Mouse (Mus musculus) adrenal gland, adult 18-20 months (tissue): ENCODE results near the gene Zfp52. TPM values are rescaled to one million over a fixed set of nuclear protein-coding genes. Genes with fewer than 3 reads are reported as not detected.

ENCODE experiments used
- DNase-seq, 2 experiments: peaks; one replicate each; pipeline ENCODE4 v3.0.0; 2021 to 2022; ENCODE audit warnings: low spot score in 2 of 2
- total RNA-seq, 2 experiments: library from RNA; stranded (reverse); gene quantifications; 1 replicate in 1 of 2; 2 replicates in 1 of 2; pipeline ENCODE4 v1.2.3; 2021

Gene Zfp52
- total RNA-seq, 2 experiments from 2014 or later: 21.3 to 41.2 TPM

DNA sequence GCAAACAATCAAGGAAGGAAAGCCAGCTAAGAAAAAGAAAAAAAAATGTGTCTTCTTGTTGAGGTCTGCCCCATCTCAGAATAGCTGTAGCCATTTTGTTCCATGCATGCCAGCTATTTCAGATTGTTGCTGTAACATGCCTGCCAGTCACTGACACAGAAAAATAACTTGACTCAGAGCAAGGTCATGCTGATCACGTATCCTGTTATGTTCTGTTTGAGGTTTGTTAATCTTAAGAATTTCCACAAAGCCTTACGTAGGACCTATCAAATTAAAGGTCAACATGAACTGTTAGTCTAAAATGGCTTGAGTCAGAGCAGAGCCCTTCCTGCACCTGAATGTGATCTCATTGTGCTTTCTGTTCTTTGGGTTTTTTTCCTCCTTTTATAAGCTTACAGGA is 1.3 kb downstream of the Zfp52 start:
- DNase-seq: no peak

- peak in 1 of 2 experiments; percentile 54 for DNase-seq
These were observed 22.5 kb downstream of the Zfp52 start for GRCm38 (mm10) chr17:21557831-21558230.

DNA sequence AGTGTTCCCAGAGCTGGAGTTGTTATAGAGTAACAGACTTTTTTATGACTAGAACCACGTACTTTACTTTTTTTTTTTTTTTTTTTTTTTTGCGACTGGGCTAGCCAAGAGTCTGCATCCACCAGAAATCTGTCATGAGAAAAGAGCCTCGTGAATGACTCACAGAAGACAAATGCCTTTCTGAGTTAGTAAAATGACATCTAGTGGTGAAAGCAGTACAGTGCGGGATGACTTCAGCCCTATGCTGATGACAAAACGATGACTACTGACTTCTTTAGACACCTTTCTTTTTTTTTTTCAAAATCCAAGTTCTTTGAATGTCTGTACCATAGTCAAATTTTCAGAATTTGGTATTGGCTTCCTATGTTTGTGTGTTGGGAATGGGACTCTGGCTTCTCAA is 30.9 kb downstream of the Zfp52 start:
- DNase-seq: no peak

- peak; percentile 70 to 78 for DNase-seq
These were observed 31.5 kb downstream of the Zfp52 start, which contains the start of gene Zfp948 for GRCm38 (mm10) chr17:21566728-21567349. Gene Zfp948 (plus strand): TSS chr17:21567008.

DNA sequence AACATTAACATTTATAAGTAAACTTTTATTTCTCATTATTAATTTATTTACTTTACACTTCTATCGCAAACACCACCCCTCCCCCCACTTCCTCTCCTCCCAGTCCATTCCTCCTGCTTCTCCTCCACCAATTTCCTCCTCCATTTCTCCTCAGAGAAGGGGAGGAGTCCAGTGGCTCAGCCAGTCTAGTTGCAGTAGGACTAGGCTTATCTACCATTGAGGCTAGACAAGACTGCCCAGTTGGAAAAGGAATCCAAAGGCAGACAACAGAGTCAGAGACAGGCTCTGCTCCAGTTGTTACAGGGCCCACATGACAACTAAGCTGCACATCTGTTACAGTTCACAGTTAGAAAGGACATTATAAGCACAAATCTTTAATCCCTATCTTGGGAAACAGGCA is 32.4 kb downstream of the Zfp52 start:
- no peak for DNase-seq

DNA sequence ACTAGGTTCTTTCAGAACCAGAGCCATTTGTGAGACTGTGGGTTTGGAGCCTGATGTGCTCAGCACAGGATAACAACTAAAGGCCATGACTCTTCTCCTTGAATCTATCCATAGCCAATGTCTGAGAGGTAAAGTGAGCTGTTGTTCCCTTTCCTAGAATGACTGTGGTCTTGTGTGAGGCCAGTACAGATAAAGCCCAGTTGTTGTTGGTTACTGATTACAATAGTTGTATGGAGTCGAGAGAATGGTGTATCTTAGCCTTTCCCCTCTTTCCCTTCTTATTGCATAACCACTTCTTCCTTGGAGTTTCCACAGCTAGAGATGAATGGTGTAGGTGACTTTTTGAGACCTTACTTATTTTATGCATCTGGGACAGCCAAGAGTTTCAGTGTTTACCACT is 43.7 kb downstream of the Zfp52 start:
- no peak for DNase-seq

DNA sequence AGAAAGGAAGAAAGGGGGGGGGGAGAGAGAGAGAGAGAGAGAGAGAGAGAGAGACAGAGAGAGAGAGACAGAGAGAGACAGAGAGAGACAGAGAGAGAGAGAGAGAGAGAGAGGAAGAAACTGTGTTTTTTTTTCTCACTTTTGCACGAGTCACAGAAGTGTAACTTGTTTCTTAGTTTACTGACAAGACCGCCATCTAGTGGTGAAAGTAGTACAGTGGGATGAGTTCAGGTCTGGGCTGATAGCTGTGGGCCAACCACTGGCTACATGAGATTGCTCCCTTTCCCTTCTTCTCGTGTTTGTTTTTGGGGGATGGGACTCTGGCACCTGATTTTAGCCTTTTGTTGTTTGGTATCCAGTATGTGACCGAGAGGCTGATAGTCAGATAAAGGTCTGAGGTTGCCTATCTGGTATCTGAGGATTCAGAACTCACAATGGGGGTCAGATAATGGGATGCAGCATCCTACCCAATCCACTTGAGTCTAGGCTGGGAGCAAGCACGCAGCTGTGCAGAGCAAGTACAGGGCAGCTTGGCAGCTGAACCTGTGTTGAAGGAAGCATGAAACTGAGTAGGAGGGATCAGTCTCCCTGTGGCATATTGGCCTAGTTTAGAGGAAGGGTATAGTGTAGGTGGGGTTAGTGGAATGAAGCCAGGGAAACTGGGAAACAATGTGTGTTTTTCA is 44.3 kb downstream of the Zfp52 start:
- DNase-seq: no peak

DNA sequence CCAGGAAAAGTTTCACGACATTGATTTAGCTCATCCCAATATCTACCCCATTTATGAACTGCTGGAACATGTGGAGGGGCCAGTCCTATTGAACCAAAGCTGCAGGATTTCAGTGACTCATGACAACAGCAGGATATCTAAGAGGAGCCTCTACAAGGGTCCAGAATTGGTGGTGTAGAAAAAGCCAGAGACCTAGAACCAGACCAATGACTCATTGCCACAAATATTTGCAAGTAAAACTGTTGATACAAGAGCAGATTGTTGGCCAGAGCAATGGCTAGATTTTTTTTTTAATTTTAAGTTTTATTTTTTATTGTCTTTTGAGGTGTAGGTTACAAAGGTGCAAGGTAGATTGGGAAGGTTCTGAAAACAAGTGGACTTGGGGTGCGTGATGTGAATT is 50.2 kb downstream of the Zfp52 start:
- no peak for DNase-seq

Other genes with a start within 250 kb of the Zfp52 start
- gene Vmn1r237, start 223.7 kb upstream of the Zfp52 start, total RNA-seq: not detected
- gene Zfp677, start 151.8 kb upstream of the Zfp52 start, total RNA-seq: 1 to 10 TPM; 2.3 to 3.4 TPM
- 1 to 10 TPM; 2.4 to 3.4 TPM for gene Zfp54, start 112.3 kb upstream of the Zfp52 start, total RNA-seq
- gene Zfp51, start 85.2 kb upstream of the Zfp52 start, total RNA-seq: 1 to 10 TPM; 6.1 to 7.9 TPM
- gene Zfp53, start 46.5 kb upstream of the Zfp52 start, total RNA-seq: 1 to 10 TPM; 3.1 to 4.7 TPM
- gene Zfp948, start 31.5 kb downstream of the Zfp52 start, total RNA-seq: 10 to 100 TPM in 1 of 2 experiments, 1 to 10 TPM in 1; 9.7 to 12.3 TPM
- 1 to 10 TPM; 5.6 to 5.7 TPM for gene Zfp983, start 115.1 kb downstream of the Zfp52 start, total RNA-seq
- gene Gm10226, start 156.3 kb downstream of the Zfp52 start, total RNA-seq: not detected
- 1 to 10 TPM; 4.7 to 5.0 TPM for gene Zfp760, start 172.2 kb downstream of the Zfp52 start, total RNA-seq
- 1 to 10 TPM; 7.8 TPM for gene Zfp229, start 195.3 kb downstream of the Zfp52 start, total RNA-seq